ENCODE assay signal across 23 mouse cellular contexts in the genomic region with DNA sequence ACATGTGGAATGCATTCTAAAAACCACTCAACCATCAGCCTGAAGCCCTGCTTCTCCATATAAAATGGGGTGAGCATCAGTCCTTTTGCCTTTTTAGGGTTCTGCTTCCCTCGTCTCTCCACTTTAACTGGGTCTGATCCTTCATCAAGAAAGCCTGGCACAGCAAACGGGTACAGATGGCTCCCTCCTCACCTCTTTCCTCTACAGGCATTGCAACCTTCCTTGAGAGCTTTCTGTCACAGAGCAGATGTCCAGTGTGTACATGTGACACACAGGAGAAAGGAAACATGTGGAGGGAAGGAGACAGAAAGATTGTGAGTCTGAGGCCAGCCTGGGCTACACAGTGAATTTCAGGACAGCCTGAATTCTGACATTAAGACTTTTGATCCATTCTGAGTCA.
DNase-seq lines count a peak whose midpoint lies in the region; ATAC-seq lines count a peak whose summit lies in the region.
"Had no signal": no experiment of that assay in that cellular context is flagged by ENCODE, and none has a peak within 500 bp of the region (broad histone marks: within the 10 kb centered on the region; RNA-seq: fewer than 3 reads in every experiment).

No protein-coding gene starts in this region.

- peaks cover 25% of the 10 kb centered on the region for H3K4me1 ChIP-seq in forebrain, embryonic 15.5 days
- H3K4me1 ChIP-seq in forebrain, embryonic 10.5 days: peaks cover 14% of the 10 kb centered on the region

- no peak overlapping the region for H3K4me2 ChIP-seq in forebrain, embryonic 15.5 days (replicated peaks)
- H3K4me2 ChIP-seq: heart, embryonic 13.5 days; hindbrain, embryonic 14.5 days had no signal

- no peak for DNase-seq in cerebellum, adult 8-10 months
- DNase-seq in cerebellum, postnatal 36 days: peak; percentile 16
- DNase-seq in cerebellum, adult 11-12 months: no peak
- no peak for DNase-seq in forebrain, embryonic 10.5 days (ENCODE audit: extremely low spot score, low spot score)
- no peak for DNase-seq in heart, adult 11 months
- DNase-seq in lung, postnatal 10 days: no peak
- DNase-seq: adrenal gland, adult 8-10 months; adrenal gland, postnatal 25 days; gastrocnemius, postnatal 25 days; heart, adult 2 months; heart, postnatal 14 days; heart, postnatal 4 days; kidney, adult 18-20 months; kidney, adult 9 months had no signal

- peak; percentile 58; the same call in 1 of the 2 replicates for ATAC-seq in cerebellum, adult (ENCODE audit: insufficient number of reproducible peaks, low FRiP score, low TSS enrichment)
- peak; percentile 64; the same call in 1 of the 2 replicates for ATAC-seq in forebrain, embryonic 15.5 days (replicated peaks)
- ATAC-seq: activated CD4-positive, CD25-positive, alpha-beta regulatory T cell, adult 4 months; hindbrain, postnatal 0 days; inflammation-experienced regulatory T-cells, adult 6 months; intestine, embryonic 16.5 days had no signal

- H3K4me3 ChIP-seq in forebrain, embryonic 15.5 days: no peak overlapping the region
- no peak overlapping the region for H3K4me3 ChIP-seq in forebrain, embryonic 10.5 days
- H3K4me3 ChIP-seq: heart, adult 2 months; heart, embryonic 10.5 days; heart, embryonic 13.5 days had no signal

- H3K36me3 ChIP-seq in forebrain, embryonic 15.5 days: no peaks in the 10 kb centered on the region
- H3K36me3 ChIP-seq in forebrain, embryonic 10.5 days (replicated peaks): no peaks in the 10 kb centered on the region
- H3K36me3 ChIP-seq: heart, embryonic 10.5 days; heart, embryonic 13.5 days had no signal

- no peaks in the 10 kb centered on the region for H3K9me3 ChIP-seq in forebrain, embryonic 15.5 days
- H3K9me3 ChIP-seq in forebrain, embryonic 10.5 days: no peaks in the 10 kb centered on the region
- H3K9me3 ChIP-seq: heart, embryonic 10.5 days; heart, embryonic 13.5 days had no signal

- H3K27ac ChIP-seq in forebrain, embryonic 15.5 days (replicated peaks): no peak overlapping the region; the same call in 1 of the 2 replicates
- H3K27ac ChIP-seq in forebrain, embryonic 10.5 days: no peak overlapping the region
- H3K27ac ChIP-seq: heart, adult 2 months; heart, embryonic 10.5 days; heart, embryonic 13.5 days; hindbrain, embryonic 14.5 days; hindbrain, postnatal 0 days had no signal

- H3K27me3 ChIP-seq in forebrain, embryonic 15.5 days: no peaks in the 10 kb centered on the region
- no peaks in the 10 kb centered on the region for H3K27me3 ChIP-seq in forebrain, embryonic 10.5 days (ENCODE audit: poor library complexity, severe bottlenecking)
- H3K27me3 ChIP-seq: heart, embryonic 13.5 days had no signal

- WGBS in forebrain, embryonic 15.5 days: 58% methylated on average over 2 of the region's 2 CpGs
- WGBS in forebrain, embryonic 10.5 days: 81% methylated on average over 2 of the region's 2 CpGs

- H3K9ac ChIP-seq in forebrain, embryonic 15.5 days (replicated peaks): no peak overlapping the region
- H3K9ac ChIP-seq: heart, embryonic 13.5 days; hindbrain, embryonic 14.5 days had no signal

Comparison
In these comparisons a context has a peak if more than half of its experiments do, and no peak if none do; other contexts are left out.
1. DNase-seq: peak in cerebellum, postnatal 36 days (2 of 2); none in cerebellum, adult 8-10 months (single experiment), cerebellum, adult 11-12 months (single experiment), forebrain, embryonic 10.5 days (single experiment), heart, adult 11 months (single experiment) and lung, postnatal 10 days (single experiment).